Comparison of ENCODE assay signal across 8 mouse cellular contexts in genomic region chr10:29532821-29533715, GRCm38 (mm10). TPM values are rescaled to one million over a fixed set of nuclear protein-coding genes. Genes with fewer than 3 reads are reported as not detected.
A peak's percentile ranks its signal among the peaks of the same experiment; 100 is the strongest.
DNase-seq lines count a peak whose midpoint lies in the region; ATAC-seq and TF ChIP-seq lines count a peak whose summit lies in the region.

No protein-coding gene starts in this region.

- no peaks in the 10 kb centered on the region; the same call in none of the 2 replicates for H3K4me1 ChIP-seq in cortical plate, adult 2 months (ENCODE audit: control insufficient read depth, insufficient read depth, low read length)
- H3K4me1 ChIP-seq in hindbrain, embryonic 16.5 days (ENCODE audit: control insufficient read depth, insufficient read depth, low read depth, low read length): peaks cover 26% of the 10 kb centered on the region

- no peak overlapping the region for H3K27ac ChIP-seq in cortical plate, adult 2 months (ENCODE audit: insufficient read depth, low read length)
- H3K27ac ChIP-seq in hindbrain, embryonic 16.5 days (ENCODE audit: low read depth, low read length): no peak overlapping the region

- H3K27me3 ChIP-seq in hindbrain, embryonic 16.5 days (replicated peaks; ENCODE audit: control insufficient read depth, insufficient read depth, low read length): peaks cover 9% of the 10 kb centered on the region

- no peaks in the 10 kb centered on the region for H3K9me3 ChIP-seq in hindbrain, embryonic 16.5 days (ENCODE audit: control insufficient read depth, low read length)

- ATAC-seq in hindbrain, embryonic 16.5 days: peak; percentile 85

- peak overlapping the region; percentile 96 for H3K4me3 ChIP-seq in cortical plate, adult 2 months (ENCODE audit: insufficient read depth, low read length)
- peak overlapping the region; percentile 62 for H3K4me3 ChIP-seq in hindbrain, embryonic 16.5 days (ENCODE audit: low read length)

- H3K4me2 ChIP-seq in hindbrain, embryonic 16.5 days (ENCODE audit: low read length): peak overlapping the region; percentile 98

- under 1% methylated on average over 30 of the region's 30 CpGs for WGBS in hindbrain, embryonic 16.5 days

- no peaks in the 10 kb centered on the region for H3K36me3 ChIP-seq in hindbrain, embryonic 16.5 days (ENCODE audit: control insufficient read depth, insufficient read depth, low read length)

- peak; percentile 64 to 65 for DNase-seq in adrenal gland, adult 18-20 months (ENCODE audit: low spot score in 2 of 2)
- peak; percentile 70 for DNase-seq in gastrocnemius, postnatal 10 days
- peak; percentile 81 to 82 for DNase-seq in layer of hippocampus, postnatal 36 days
- DNase-seq in lung, postnatal 10 days: peak; percentile 83
- peak; percentile 86 for DNase-seq in retina, postnatal 1 day
- DNase-seq in urinary bladder, postnatal 4 days (ENCODE audit: low spot score in 2 of 2): peak; percentile 67 to 78

- no peak for TF ChIP-seq POLR2A in cortical plate, adult 2 months (IDR thresholded peaks at IDR 0.05; ENCODE audit: extremely low read depth, insufficient read depth, low read length)

- H3K9ac ChIP-seq in hindbrain, embryonic 16.5 days (ENCODE audit: low read depth, low read length): peak overlapping the region; percentile 0; the same call in 1 of the 2 replicates

- TF ChIP-seq CTCF in cortical plate, adult 2 months (IDR thresholded peaks at IDR 0.05; ENCODE audit: extremely low read depth, insufficient read depth, low read length): peak; percentile 72

RNA-seq across cellular contexts. Expression of gene Rspo3, which starts 2.6 kb away (rescaled TPM):
- total RNA-seq in adrenal gland, adult 18-20 months (2021): 10 to 100 TPM; 19.8 to 21.3 TPM
- polyA plus RNA-seq in cortical plate, adult 2 months (2012; rRNA removed): 6.1 and 6.9 TPM in 2 replicates
- 1 to 10 TPM; 2.5 to 4.7 TPM for total RNA-seq in gastrocnemius, postnatal 10 days (2021)
- 2.0 and 2.7 TPM in 2 replicates for polyA plus RNA-seq in hindbrain, embryonic 16.5 days (2015; fragmentation: Nextera tagmentation; extraction: Ambion mirVana)
- 10 to 100 TPM; 11.1 to 11.4 TPM for total RNA-seq in layer of hippocampus, postnatal 36 days (2021)
